In the genomic region with DNA sequence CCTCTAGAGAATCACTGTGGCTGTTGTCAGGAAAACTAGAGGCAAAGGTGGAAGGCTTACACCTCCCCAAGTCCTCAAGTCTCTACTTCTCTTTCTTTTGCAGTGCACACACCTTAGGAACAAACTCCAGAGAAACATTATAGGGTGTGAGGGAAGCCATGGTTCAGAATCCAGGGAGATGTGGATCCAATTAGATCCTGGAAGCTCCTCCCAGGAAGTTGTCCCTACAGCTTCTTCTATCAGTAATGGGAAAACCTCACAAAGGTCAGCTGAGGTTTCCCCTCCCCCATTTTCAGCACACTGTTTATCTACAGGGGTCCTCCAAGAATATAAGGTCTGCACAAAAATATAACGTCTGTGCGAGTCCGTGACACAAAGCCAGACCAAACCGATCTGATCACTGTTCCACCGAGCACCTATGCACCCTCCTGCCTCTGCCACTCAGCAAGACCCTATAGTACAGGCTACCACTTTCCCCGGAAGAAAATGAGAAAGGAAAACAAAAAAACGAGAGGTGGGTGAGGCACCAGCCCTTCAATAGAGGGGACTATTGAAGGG, we compare ENCODE assay signal across 8 mouse cellular contexts. TPM values are rescaled to one million over a fixed set of nuclear protein-coding genes. Genes with fewer than 3 reads are reported as not detected.
DNase-seq lines count a peak whose midpoint lies in the region; ATAC-seq and TF ChIP-seq lines count a peak whose summit lies in the region.

No protein-coding gene starts in this region.

- peaks cover under 1% of the 10 kb centered on the region; the same call in 1 of the 2 replicates for H3K36me3 ChIP-seq in erythroblast, embryonic 14.5 days (ENCODE audit: control insufficient read depth)
- H3K36me3 ChIP-seq in MEL (ENCODE audit: control insufficient read depth in 1 of 2, insufficient read depth in 2 of 2, low read length in 2 of 2) = peaks cover 0 to 28% of the 10 kb centered on the region in 2 experiments; a peak in 3 of 4 replicates
- H3K36me3 ChIP-seq in hindbrain, embryonic 12.5 days = no peaks in the 10 kb centered on the region
- H3K36me3 ChIP-seq in midbrain, embryonic 11.5 days (ENCODE audit: control insufficient read depth, insufficient read depth, low read length) = no peaks in the 10 kb centered on the region

- TF ChIP-seq RAD21 in MEL (IDR thresholded peaks at IDR 0.05; ENCODE audit: low read depth, low read length) = no peak

- H3K27ac ChIP-seq in MEL (ENCODE audit: control insufficient read depth, low read depth, low read length) = peak overlapping the region; percentile 59
- H3K27ac ChIP-seq in hindbrain, embryonic 12.5 days = peak overlapping the region; percentile 85; the same call in 1 of the 2 replicates
- no peak overlapping the region for H3K27ac ChIP-seq in midbrain, embryonic 11.5 days (ENCODE audit: low read depth, low read length)

- no peak for ATAC-seq in erythroblast, adult 5-6 weeks (replicated peaks; ENCODE audit: low FRiP score, poor library complexity, severe bottlenecking)
- ATAC-seq in hindbrain, embryonic 12.5 days (ENCODE audit: low FRiP score) = no peak
- no peak for ATAC-seq in midbrain, embryonic 11.5 days (ENCODE audit: low FRiP score)
- ATAC-seq in cerebellum, adult (ENCODE audit: insufficient number of reproducible peaks, low FRiP score, low TSS enrichment) = no peak

- peaks cover 20% of the 10 kb centered on the region for H3K27me3 ChIP-seq in erythroblast, embryonic 14.5 days (ENCODE audit: control insufficient read depth)
- no peaks in the 10 kb centered on the region for H3K27me3 ChIP-seq in MEL (ENCODE audit: control insufficient read depth in 1 of 2, insufficient read depth in 2 of 2, low read length in 2 of 2)
- no peaks in the 10 kb centered on the region for H3K27me3 ChIP-seq in hindbrain, embryonic 12.5 days
- no peaks in the 10 kb centered on the region for H3K27me3 ChIP-seq in midbrain, embryonic 11.5 days (ENCODE audit: control insufficient read depth, insufficient read depth, low read length)

- H3K9me3 ChIP-seq in erythroblast, embryonic 14.5 days (ENCODE audit: control insufficient read depth, low read length) = no peaks in the 10 kb centered on the region
- H3K9me3 ChIP-seq in MEL (replicated peaks; ENCODE audit: insufficient read depth, low read length) = no peaks in the 10 kb centered on the region
- H3K9me3 ChIP-seq in hindbrain, embryonic 12.5 days (replicated peaks) = no peaks in the 10 kb centered on the region
- no peaks in the 10 kb centered on the region for H3K9me3 ChIP-seq in midbrain, embryonic 11.5 days (ENCODE audit: control insufficient read depth, low read length)

- peaks cover 35% of the 10 kb centered on the region for H3K4me1 ChIP-seq in erythroblast, embryonic 14.5 days (ENCODE audit: control insufficient read depth)
- peaks cover 20 to 37% of the 10 kb centered on the region in 2 experiments for H3K4me1 ChIP-seq in MEL (ENCODE audit: control insufficient read depth in 1 of 2, insufficient read depth in 2 of 2, low read length in 2 of 2)
- peaks cover 55% of the 10 kb centered on the region for H3K4me1 ChIP-seq in hindbrain, embryonic 12.5 days
- H3K4me1 ChIP-seq in midbrain, embryonic 11.5 days (ENCODE audit: control insufficient read depth, insufficient read depth, low read length) = peaks cover 31% of the 10 kb centered on the region

- H3K9ac ChIP-seq in MEL (ENCODE audit: control insufficient read depth, low read depth, low read length, poor library complexity, severe bottlenecking) = peak overlapping the region; percentile 72
- H3K9ac ChIP-seq in hindbrain, embryonic 12.5 days = no peak overlapping the region; the same call in 1 of the 2 replicates
- H3K9ac ChIP-seq in midbrain, embryonic 11.5 days (ENCODE audit: low read length) = no peak overlapping the region; the same call in 1 of the 2 replicates

- WGBS in hindbrain, embryonic 12.5 days = 41% methylated on average over 7 of the region's 7 CpGs
- 63% methylated on average over 7 of the region's 7 CpGs for WGBS in midbrain, embryonic 11.5 days

- TF ChIP-seq EP300 in MEL (IDR thresholded peaks at IDR 0.05; ENCODE audit: low read depth in 1 of 2, low read length in 2 of 2) = peak in 1 of 2 experiments; percentile 20; a peak in 1 of 4 replicates

- DNase-seq in MEL (ENCODE audit: low read depth, low spot score) = no peak
- peak; percentile 82 for DNase-seq in midbrain, embryonic 11.5 days (ENCODE audit: low spot score, missing footprints)
- no peak for DNase-seq in layer of hippocampus, adult 9-10 months (ENCODE audit: low spot score)
- DNase-seq in spleen, adult 18-20 months = no peak

- no peak for TF ChIP-seq POLR2A in MEL (IDR thresholded peaks at IDR 0.05; ENCODE audit: control insufficient read depth in 1 of 2, insufficient read depth in 1 of 2, low read depth in 1 of 2, low read length in 2 of 2, poor library complexity in 1 of 2)

- no peak for TF ChIP-seq CTCF in MEL (IDR thresholded peaks at IDR 0.05 in 2 of 3, conservative IDR thresholded peaks at IDR 0.05 in 1 of 3; ENCODE audit: control insufficient read depth in 1 of 3, insufficient read depth in 1 of 3, low read depth in 2 of 3, low read length in 3 of 3, poor library complexity in 1 of 3, severe bottlenecking in 1 of 3)

- peak overlapping the region; percentile 88 for H3K4me2 ChIP-seq in hindbrain, embryonic 12.5 days (replicated peaks)
- peak overlapping the region; percentile 99 for H3K4me2 ChIP-seq in midbrain, embryonic 11.5 days

- peak overlapping the region; percentile 4 for H3K4me3 ChIP-seq in erythroblast, embryonic 14.5 days (replicated peaks)
- H3K4me3 ChIP-seq in MEL (ENCODE audit: control insufficient read depth in 1 of 2, insufficient read depth in 1 of 2, low read depth in 2 of 2, low read length in 2 of 2) = peak overlapping the region; percentile 49 to 87
- peak overlapping the region; percentile 69 for H3K4me3 ChIP-seq in hindbrain, embryonic 12.5 days
- H3K4me3 ChIP-seq in midbrain, embryonic 11.5 days (ENCODE audit: low read depth, low read length) = peak overlapping the region; percentile 71

- H3K79me2 ChIP-seq in MEL (ENCODE audit: control insufficient read depth, insufficient read depth, low read length, poor library complexity) = peaks cover 9% of the 10 kb centered on the region

TF ChIP-seq in MEL, 35 proteins besides CTCF, POLR2A, EP300 and RAD21:
- TF ChIP-seq MAX (IDR thresholded peaks at IDR 0.05; ENCODE audit: low read length) (no peak), ZNF384 (IDR thresholded peaks at IDR 0.05; ENCODE audit: low read depth, low read length) (no peak), ZC3H11A (IDR thresholded peaks at IDR 0.05; ENCODE audit: low read depth, low read length) (0 out of 2 replicates have a peak, but pooled peaks have one; percentile 4), ZMIZ1 (IDR thresholded peaks at IDR 0.05; ENCODE audit: low read depth, low read length) (no peak), TAL1 (IDR thresholded peaks at IDR 0.05; ENCODE audit: low read length) (no peak), MYB (IDR thresholded peaks at IDR 0.05; ENCODE audit: low read depth, low read length) (no peak)

RNA-seq across cellular contexts. Expression of gene Lrrc75a, which starts 1.3 kb away (rescaled TPM):
- polyA plus RNA-seq in erythroblast, embryonic 14.5 days (2012) = 0.08 and 0.17 TPM in 2 replicates
- not detected in 2 replicates for total RNA-seq in erythroblast, adult 5-6 weeks (2015; ENCODE audit: low replicate concordance)
- total RNA-seq in erythroblast, adult 5-6 weeks (2017; ENCODE audit: low replicate concordance) = 0.84 and 1.5 TPM in 2 replicates
- total RNA-seq in MEL (2012; rRNA removed) = 6.0 and 7.0 TPM in 2 replicates
- 1 to 10 TPM in 1 of 2 experiments, not detected in 1; 8.9 TPM for polyA plus RNA-seq in MEL (2012; ENCODE audit: insufficient read depth in 1 of 2, insufficient read length in 2 of 2, low read depth in 1 of 2, low replicate concordance in 2 of 2, missing spikeins in 1 of 2)
- polyA plus RNA-seq in hindbrain, embryonic 12.5 days (2016; fragmentation: Nextera tagmentation; extraction: Ambion mirVana) = 18.0 and 19.1 TPM in 2 replicates
- 12.5 and 12.6 TPM in 2 replicates for polyA plus RNA-seq in midbrain, embryonic 11.5 days (2014; fragmentation: Nextera tagmentation; extraction: Ambion mirVana)

RNA-seq across cellular contexts. Expression of gene Mmgt2, which starts 1.4 kb away (rescaled TPM):
- polyA plus RNA-seq in erythroblast, embryonic 14.5 days (2012) = 0.20 and 0.25 TPM in 2 replicates
- total RNA-seq in erythroblast, adult 5-6 weeks (2015; ENCODE audit: low replicate concordance) = 1.3 and 1.5 TPM in 2 replicates
- total RNA-seq in erythroblast, adult 5-6 weeks (2017; ENCODE audit: low replicate concordance) = 2.8 TPM in 1 of 2 replicates, not detected in the other
- total RNA-seq in MEL (2012; rRNA removed) = 21.8 and 24.1 TPM in 2 replicates
- 10 to 100 TPM in 1 of 2 experiments, not detected in 1; 51.9 TPM for polyA plus RNA-seq in MEL (2012; ENCODE audit: insufficient read depth in 1 of 2, insufficient read length in 2 of 2, low read depth in 1 of 2, low replicate concordance in 2 of 2, missing spikeins in 1 of 2)
- polyA plus RNA-seq in hindbrain, embryonic 12.5 days (2016; fragmentation: Nextera tagmentation; extraction: Ambion mirVana) = 34.5 and 38.7 TPM in 2 replicates
- polyA plus RNA-seq in midbrain, embryonic 11.5 days (2014; fragmentation: Nextera tagmentation; extraction: Ambion mirVana) = 38.5 and 43.8 TPM in 2 replicates

Comparison
In these comparisons a context has a peak if more than half of its experiments do, and no peak if none do; other contexts are left out.
1. H3K4me3 ChIP-seq: peak in every context shown above with its lines; median percentile 71 in midbrain, embryonic 11.5 days; 69 in hindbrain, embryonic 12.5 days; 68 in MEL; 4 in erythroblast, embryonic 14.5 days.